Mouse (Mus musculus): ENCODE data around the gene Map2k5. TPM values are rescaled to one million over a fixed set of nuclear protein-coding genes. Genes with fewer than 3 reads are reported as not detected.

Gene Map2k5
- polyA plus RNA-seq, 1 experiment from 2014 or later: 39.4 TPM

GRCm38 (mm10) chr9:63201376-63202323, 176.1 kb downstream of the Map2k5 start:
- Histone ChIP-seq H3K36me3 (ENCODE audit: control insufficient read depth, insufficient read depth, low read length) (no peaks in the 10 kb centered on the region; the same call in 1 of the 2 replicates), H3K27me3 (ENCODE audit: control insufficient read depth, insufficient read depth, low read length) (no peaks in the 10 kb centered on the region), H3K4me2 (ENCODE audit: low read depth, low read length, severe bottlenecking) (no peak overlapping the region), H3K4me1 (replicated peaks; ENCODE audit: control insufficient read depth, insufficient read depth, low read length) (peaks cover 2% of the 10 kb centered on the region; the same call in 1 of the 2 replicates), H3K9me3 (ENCODE audit: control insufficient read depth, low read length) (no peaks in the 10 kb centered on the region), H3K27ac (ENCODE audit: low read depth, low read length) (no peak overlapping the region), H3K9ac (ENCODE audit: low read length) (no peak overlapping the region), H3K4me3 (ENCODE audit: low read depth, low read length) (no peak overlapping the region)
- no peak for DNase-seq (ENCODE audit: low spot score)
- 93% methylated on average over 15 of the region's 15 CpGs for WGBS
- no peak for ATAC-seq (replicated peaks; ENCODE audit: low FRiP score)

DNA sequence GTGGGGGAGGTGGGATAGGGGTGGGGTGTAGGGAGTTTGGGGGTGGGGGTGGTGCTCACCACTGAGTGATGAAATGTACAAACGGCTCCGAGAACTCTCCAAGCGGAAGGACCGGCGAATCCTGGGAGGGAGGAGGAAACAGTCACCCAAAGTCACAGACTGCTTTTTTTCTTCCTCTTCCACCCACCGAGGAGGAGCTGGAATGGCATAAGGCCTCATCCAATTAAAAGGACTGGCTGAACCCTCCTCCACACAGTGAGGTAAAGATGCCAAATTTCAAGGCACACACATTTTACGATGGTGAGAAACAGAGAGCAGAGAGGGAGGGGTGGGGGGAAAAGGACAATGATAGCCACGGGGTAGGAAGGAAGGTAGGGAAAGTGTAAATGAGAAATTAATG, 180.4 kb downstream of the Map2k5 start:
- Histone ChIP-seq H3K36me3 (ENCODE audit: control insufficient read depth, insufficient read depth, low read length) (no peaks in the 10 kb centered on the region), H3K4me1 (replicated peaks; ENCODE audit: control insufficient read depth, insufficient read depth, low read length) (peaks cover 11% of the 10 kb centered on the region; the same call in 1 of the 2 replicates), H3K27me3 (ENCODE audit: control insufficient read depth, insufficient read depth, low read length) (peaks cover 5% of the 10 kb centered on the region), H3K4me2 (ENCODE audit: low read depth, low read length, severe bottlenecking) (no peak overlapping the region), H3K9ac (ENCODE audit: low read length) (no peak overlapping the region), H3K4me3 (ENCODE audit: low read depth, low read length) (no peak overlapping the region), H3K27ac (ENCODE audit: low read depth, low read length) (no peak overlapping the region), H3K9me3 (ENCODE audit: control insufficient read depth, low read length) (no peaks in the 10 kb centered on the region)
- ATAC-seq (replicated peaks; ENCODE audit: low FRiP score) (no peak), DNase-seq (ENCODE audit: low spot score) (no peak)
- 5% methylated on average over 8 of the region's 8 CpGs for WGBS

- no peak for ATAC-seq (replicated peaks; ENCODE audit: low FRiP score)
- H3K4me3 ChIP-seq (ENCODE audit: low read depth, low read length): no peak overlapping the region
- H3K4me2 ChIP-seq (ENCODE audit: low read depth, low read length, severe bottlenecking): no peak overlapping the region
- H3K36me3 ChIP-seq (ENCODE audit: control insufficient read depth, insufficient read depth, low read length): no peaks in the 10 kb centered on the region
- WGBS: 34% methylated on average over 8 of the region's 8 CpGs
- no peaks in the 10 kb centered on the region for H3K9me3 ChIP-seq (ENCODE audit: control insufficient read depth, low read length)
- no peak overlapping the region for H3K27ac ChIP-seq (ENCODE audit: low read depth, low read length)
- peaks cover 5% of the 10 kb centered on the region for H3K27me3 ChIP-seq (ENCODE audit: control insufficient read depth, insufficient read depth, low read length)
- peaks cover 11% of the 10 kb centered on the region; the same call in 1 of the 2 replicates for H3K4me1 ChIP-seq (replicated peaks; ENCODE audit: control insufficient read depth, insufficient read depth, low read length)
- H3K9ac ChIP-seq (ENCODE audit: low read length): no peak overlapping the region
- DNase-seq (ENCODE audit: low spot score): peak; percentile 52
Measured at GRCm38 (mm10) chr9:63196114-63196682, 181.5 kb downstream of the Map2k5 start.

GRCm38 (mm10) chr9:63195523-63195922, 182.2 kb downstream of the Map2k5 start:
- Histone ChIP-seq H3K4me1 (replicated peaks; ENCODE audit: control insufficient read depth, insufficient read depth, low read length) (peaks cover 11% of the 10 kb centered on the region; the same call in 1 of the 2 replicates), H3K4me3 (ENCODE audit: low read depth, low read length) (no peak overlapping the region), H3K27ac (ENCODE audit: low read depth, low read length) (no peak overlapping the region), H3K4me2 (ENCODE audit: low read depth, low read length, severe bottlenecking) (no peak overlapping the region), H3K9ac (ENCODE audit: low read length) (no peak overlapping the region), H3K27me3 (ENCODE audit: control insufficient read depth, insufficient read depth, low read length) (peaks cover 5% of the 10 kb centered on the region), H3K9me3 (ENCODE audit: control insufficient read depth, low read length) (no peaks in the 10 kb centered on the region), H3K36me3 (ENCODE audit: control insufficient read depth, insufficient read depth, low read length) (no peaks in the 10 kb centered on the region; the same call in 1 of the 2 replicates)
- WGBS: 11% methylated on average over 4 of the region's 4 CpGs
- DNase-seq (ENCODE audit: low spot score) (no peak), ATAC-seq (replicated peaks; ENCODE audit: low FRiP score) (no peak; the same call in 1 of the 2 replicates)

- no peak for ATAC-seq (replicated peaks; ENCODE audit: low FRiP score)
- H3K27ac ChIP-seq (ENCODE audit: low read depth, low read length): no peak overlapping the region
- H3K4me2 ChIP-seq (ENCODE audit: low read depth, low read length, severe bottlenecking): no peak overlapping the region
- H3K4me1 ChIP-seq (replicated peaks; ENCODE audit: control insufficient read depth, insufficient read depth, low read length): peaks cover 11% of the 10 kb centered on the region; the same call in 1 of the 2 replicates
- H3K4me3 ChIP-seq (ENCODE audit: low read depth, low read length): no peak overlapping the region
- H3K9ac ChIP-seq (ENCODE audit: low read length): no peak overlapping the region
- peaks cover 7% of the 10 kb centered on the region for H3K27me3 ChIP-seq (ENCODE audit: control insufficient read depth, insufficient read depth, low read length)
- no peaks in the 10 kb centered on the region; the same call in 1 of the 2 replicates for H3K36me3 ChIP-seq (ENCODE audit: control insufficient read depth, insufficient read depth, low read length)
- no peaks in the 10 kb centered on the region for H3K9me3 ChIP-seq (ENCODE audit: control insufficient read depth, low read length)
- 75% methylated on average over 9 of the region's 9 CpGs for WGBS
- no peak for DNase-seq (ENCODE audit: low spot score)
Measured at GRCm38 (mm10) chr9:63194791-63195190, 182.9 kb downstream of the Map2k5 start.

DNA sequence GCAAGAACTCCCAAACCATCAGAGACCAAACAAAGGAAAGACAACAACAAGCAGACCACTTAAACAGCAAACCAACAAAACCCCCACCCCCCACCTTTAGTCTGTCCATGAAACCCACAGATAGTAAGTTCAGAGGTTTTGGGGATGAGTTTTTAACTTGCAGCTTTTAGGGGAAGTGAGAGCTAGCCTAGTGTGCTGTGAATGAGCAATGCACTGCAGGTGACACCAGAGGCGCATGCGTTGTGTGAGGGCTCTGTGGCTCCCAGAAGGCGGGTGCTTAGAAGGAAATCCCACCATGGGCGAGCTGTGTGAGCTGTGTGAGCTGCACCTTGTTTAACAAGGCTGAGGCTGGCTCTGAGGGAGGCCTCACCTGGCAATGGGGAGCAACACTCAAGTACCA, 184.9 kb downstream of the Map2k5 start:
- no peaks in the 10 kb centered on the region for H3K9me3 ChIP-seq (ENCODE audit: control insufficient read depth, low read length)
- no peaks in the 10 kb centered on the region; the same call in 1 of the 2 replicates for H3K36me3 ChIP-seq (ENCODE audit: control insufficient read depth, insufficient read depth, low read length)
- WGBS: 79% methylated on average over 4 of the region's 4 CpGs
- H3K4me2 ChIP-seq (ENCODE audit: low read depth, low read length, severe bottlenecking): no peak overlapping the region
- no peak for ATAC-seq (replicated peaks; ENCODE audit: low FRiP score)
- no peak for DNase-seq (ENCODE audit: low spot score)
- H3K4me3 ChIP-seq (ENCODE audit: low read depth, low read length): no peak overlapping the region
- peaks cover 13% of the 10 kb centered on the region for H3K27me3 ChIP-seq (ENCODE audit: control insufficient read depth, insufficient read depth, low read length)
- H3K27ac ChIP-seq (ENCODE audit: low read depth, low read length): no peak overlapping the region
- peaks cover 17% of the 10 kb centered on the region for H3K4me1 ChIP-seq (replicated peaks; ENCODE audit: control insufficient read depth, insufficient read depth, low read length)
- no peak overlapping the region for H3K9ac ChIP-seq (ENCODE audit: low read length)

DNA sequence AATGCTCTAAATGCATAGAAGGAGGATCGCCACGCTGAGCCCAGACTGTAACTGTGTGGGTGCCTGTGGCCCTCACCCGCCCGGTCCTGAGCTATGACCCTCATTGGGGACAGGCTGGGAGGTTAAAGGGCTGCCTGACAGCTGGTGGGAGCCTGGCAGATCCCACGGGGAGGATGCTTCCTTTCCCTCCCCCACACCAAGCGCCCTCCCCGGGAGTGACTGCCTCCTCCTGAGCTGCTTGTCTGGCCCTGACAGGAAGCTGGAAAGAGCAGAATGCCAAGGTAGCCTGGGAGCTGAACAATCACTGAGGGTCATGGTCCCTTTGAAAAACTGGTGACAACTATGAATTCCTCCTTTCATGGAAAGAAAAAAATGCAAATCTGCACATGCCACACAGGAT, 190.4 kb downstream of the Map2k5 start:
- H3K4me3 ChIP-seq (ENCODE audit: low read depth, low read length): no peak overlapping the region
- H3K9me3 ChIP-seq (ENCODE audit: control insufficient read depth, low read length): no peaks in the 10 kb centered on the region
- H3K27me3 ChIP-seq (ENCODE audit: control insufficient read depth, insufficient read depth, low read length): peaks cover 50% of the 10 kb centered on the region
- H3K4me1 ChIP-seq (replicated peaks; ENCODE audit: control insufficient read depth, insufficient read depth, low read length): peaks cover 21% of the 10 kb centered on the region
- no peak for ATAC-seq (replicated peaks; ENCODE audit: low FRiP score)
- H3K4me2 ChIP-seq (ENCODE audit: low read depth, low read length, severe bottlenecking): no peak overlapping the region
- 21% methylated on average over 7 of the region's 7 CpGs for WGBS
- no peak overlapping the region for H3K27ac ChIP-seq (ENCODE audit: low read depth, low read length)
- DNase-seq (ENCODE audit: low spot score): no peak
- H3K36me3 ChIP-seq (ENCODE audit: control insufficient read depth, insufficient read depth, low read length): no peaks in the 10 kb centered on the region; the same call in 1 of the 2 replicates
- no peak overlapping the region for H3K9ac ChIP-seq (ENCODE audit: low read length)

DNA sequence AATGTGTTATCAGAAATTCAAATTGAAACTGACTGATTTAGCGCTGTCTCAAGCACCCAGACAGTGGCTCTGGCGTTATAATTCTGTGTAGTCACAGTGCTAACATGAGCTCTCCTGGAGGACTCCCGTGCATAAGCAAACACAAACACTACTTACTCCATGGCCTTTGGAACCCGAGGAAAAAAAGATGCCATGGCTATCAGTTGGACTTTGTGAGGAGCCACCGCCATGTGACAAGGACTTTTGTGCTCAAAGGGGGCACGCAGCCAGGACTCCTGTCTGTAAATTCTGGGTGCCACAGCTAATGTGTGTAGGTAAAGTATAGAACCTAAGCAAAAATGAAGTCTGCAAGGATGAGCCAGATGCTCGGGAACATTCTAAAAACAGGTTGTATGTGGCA, 192.5 kb downstream of the Map2k5 start:
- H3K4me1 ChIP-seq (replicated peaks; ENCODE audit: control insufficient read depth, insufficient read depth, low read length): peaks cover 36% of the 10 kb centered on the region
- ATAC-seq (replicated peaks; ENCODE audit: low FRiP score) (no peak), DNase-seq (ENCODE audit: low spot score) (no peak)
- no peak overlapping the region for H3K9ac ChIP-seq (ENCODE audit: low read length)
- WGBS: 88% methylated on average over 7 of the region's 7 CpGs
- no peak overlapping the region for H3K4me2 ChIP-seq (ENCODE audit: low read depth, low read length, severe bottlenecking)
- no peaks in the 10 kb centered on the region for H3K9me3 ChIP-seq (ENCODE audit: control insufficient read depth, low read length)
- no peaks in the 10 kb centered on the region for H3K36me3 ChIP-seq (ENCODE audit: control insufficient read depth, insufficient read depth, low read length)
- no peak overlapping the region for H3K27ac ChIP-seq (ENCODE audit: low read depth, low read length)
- H3K27me3 ChIP-seq (ENCODE audit: control insufficient read depth, insufficient read depth, low read length): peaks cover 59% of the 10 kb centered on the region
- no peak overlapping the region for H3K4me3 ChIP-seq (ENCODE audit: low read depth, low read length)
